Mouse (Mus musculus) c-Kit-positive CD71-positive TER-119-positive erythroid progenitor cells, embryonic 14.5 days (primary cell): ENCODE results near the gene Klhdc4.
A peak's percentile ranks its signal among the peaks of the same experiment; 100 is the strongest.

Experiments used
- DNase-seq: peaks from one replicate; pipeline ENCODE4 v3.0.0-alpha.2; 2013; ENCODE audit warnings: low spot score

Gene Klhdc4

GRCm38 (mm10) chr8:121829048-121829776 is at the start of gene Klhdc4:
TSS of gene Klhdc4 (minus strand) at chr8:121829569.
- peak; percentile 87 for DNase-seq

- no peak for DNase-seq
Measured at GRCm38 (mm10) chr8:121877828-121878480, 48.6 kb upstream of the Klhdc4 start.

DNA sequence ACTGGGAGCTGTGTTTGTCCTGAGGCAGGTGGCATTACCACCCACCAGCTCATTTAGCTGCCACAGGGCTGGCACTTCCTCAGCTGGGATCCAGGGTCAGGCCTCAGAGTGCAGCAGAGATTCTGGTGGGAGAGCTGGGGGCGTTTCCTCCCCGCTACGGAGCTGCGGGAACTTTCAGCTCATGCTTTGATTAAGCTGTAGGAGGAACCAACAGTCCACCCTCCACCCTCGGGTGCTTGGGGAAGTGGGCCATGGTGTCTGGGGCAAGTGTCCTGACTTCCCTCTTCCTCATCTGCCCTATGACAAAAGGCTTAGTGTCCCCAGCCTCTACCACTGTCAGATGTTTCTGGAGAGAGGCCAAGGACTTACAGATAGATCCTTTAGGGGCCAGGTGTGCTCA is 47.8 kb upstream of the Klhdc4 start:
- no peak for DNase-seq

DNA sequence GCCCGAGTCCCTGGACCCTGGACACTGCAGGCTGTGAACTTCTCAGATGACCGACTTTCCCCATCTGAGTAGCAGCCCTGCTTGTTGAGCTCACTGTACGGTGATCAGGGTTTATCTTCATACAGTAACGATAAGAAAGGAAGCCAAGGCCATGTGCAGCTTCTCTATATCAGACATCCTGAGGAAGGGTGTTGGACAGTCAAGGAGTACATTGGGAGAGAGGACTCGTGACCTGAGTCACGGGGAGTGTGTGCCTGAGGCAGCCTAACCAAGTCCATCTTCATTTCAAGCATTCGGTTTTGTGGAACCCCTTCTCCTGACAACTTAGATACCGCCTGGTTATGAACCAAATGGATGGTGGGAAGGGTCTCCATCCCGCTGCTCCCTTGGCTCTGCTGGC is 46.1 kb upstream of the Klhdc4 start:
- no peak for DNase-seq

GRCm38 (mm10) chr8:121875045-121875444 is 45.7 kb upstream of the Klhdc4 start:
- DNase-seq: no peak

- no peak for DNase-seq
Measured at GRCm38 (mm10) chr8:121874031-121874430, 44.7 kb upstream of the Klhdc4 start.

DNA sequence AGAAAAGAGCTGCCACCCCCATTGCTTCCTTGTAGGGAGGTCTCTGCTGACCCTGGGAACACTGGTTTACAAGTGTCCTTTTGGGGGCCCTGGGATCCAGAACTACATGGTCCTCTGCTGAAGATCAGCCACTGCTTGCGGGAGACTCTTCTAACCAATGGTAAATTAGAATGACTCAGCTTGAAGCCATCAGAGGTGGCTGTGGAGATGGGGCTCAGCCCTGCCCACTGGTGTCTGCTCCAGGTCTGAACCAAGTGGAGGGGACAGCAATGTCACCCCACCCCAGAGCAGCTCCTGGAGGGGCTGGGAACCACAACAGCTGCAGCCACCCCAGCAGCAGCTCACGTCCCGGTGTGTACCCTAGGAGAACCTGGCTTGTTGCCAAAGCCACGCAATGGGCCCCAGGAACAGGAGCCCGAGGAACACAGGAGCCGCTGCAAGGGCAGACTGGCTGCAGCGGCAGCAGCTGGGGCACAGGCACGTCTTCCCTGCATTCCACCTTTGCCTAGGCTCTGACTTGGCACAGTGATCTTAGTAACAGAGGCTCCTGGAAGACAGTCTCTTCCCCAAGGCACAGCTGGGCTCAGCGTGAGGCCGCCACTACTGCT is 42.6 kb upstream of the Klhdc4 start:
- DNase-seq: no peak

- DNase-seq: no peak
Measured at GRCm38 (mm10) chr8:121870190-121870589, 40.8 kb upstream of the Klhdc4 start.

GRCm38 (mm10) chr8:121868896-121869295 is 39.5 kb upstream of the Klhdc4 start:
- DNase-seq: no peak

- DNase-seq: no peak
Measured at GRCm38 (mm10) chr8:121868196-121868595, 38.8 kb upstream of the Klhdc4 start.

DNA sequence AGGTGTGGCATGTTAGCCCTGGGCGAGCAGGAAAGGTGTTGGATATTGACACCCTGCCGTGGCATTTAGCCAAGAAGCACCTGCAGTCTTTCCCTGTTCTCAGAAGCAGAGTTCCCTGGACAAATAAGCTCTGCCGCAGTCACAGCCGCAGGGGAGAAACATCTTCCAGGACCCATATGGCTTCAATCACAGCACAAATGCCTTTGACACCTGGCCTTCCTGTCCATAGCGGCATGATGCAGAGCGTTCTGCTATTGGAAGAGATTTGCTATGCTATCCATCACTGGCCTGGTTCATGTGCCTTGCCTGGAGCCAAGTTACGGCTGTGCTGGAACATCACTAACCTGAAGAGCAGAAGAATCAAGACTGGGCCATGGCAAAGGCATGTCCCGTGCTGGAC is 36.0 kb upstream of the Klhdc4 start:
- no peak for DNase-seq

GRCm38 (mm10) chr8:121861806-121862548 is 32.6 kb upstream of the Klhdc4 start:
- DNase-seq: peak; percentile 63

DNA sequence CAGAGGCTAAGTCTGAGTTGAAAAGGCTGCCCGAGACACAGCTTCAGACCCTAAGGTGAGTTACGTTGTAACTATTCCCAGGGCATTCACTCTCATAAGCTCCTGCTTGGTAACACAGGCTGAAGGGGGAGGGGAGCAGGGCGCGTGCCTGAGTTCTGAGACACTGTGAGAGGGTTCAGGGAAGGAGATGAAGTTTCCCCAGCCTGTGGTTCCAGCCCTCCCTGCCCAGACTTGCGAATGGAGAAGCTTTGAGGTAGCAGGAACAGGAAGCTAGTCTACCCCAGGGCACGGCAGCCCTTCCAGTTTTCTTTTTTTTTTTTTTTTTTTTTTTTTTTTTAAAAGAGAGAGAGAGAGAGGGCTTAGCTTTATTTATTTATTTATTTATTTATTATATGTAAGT is 31.9 kb upstream of the Klhdc4 start:
- no peak for DNase-seq

GRCm38 (mm10) chr8:121857747-121858146 is 28.4 kb upstream of the Klhdc4 start:
- no peak for DNase-seq

- DNase-seq: no peak
Measured at GRCm38 (mm10) chr8:121857331-121857730, 28.0 kb upstream of the Klhdc4 start.

GRCm38 (mm10) chr8:121856071-121856746 is 26.8 kb upstream of the Klhdc4 start:
- no peak for DNase-seq

DNA sequence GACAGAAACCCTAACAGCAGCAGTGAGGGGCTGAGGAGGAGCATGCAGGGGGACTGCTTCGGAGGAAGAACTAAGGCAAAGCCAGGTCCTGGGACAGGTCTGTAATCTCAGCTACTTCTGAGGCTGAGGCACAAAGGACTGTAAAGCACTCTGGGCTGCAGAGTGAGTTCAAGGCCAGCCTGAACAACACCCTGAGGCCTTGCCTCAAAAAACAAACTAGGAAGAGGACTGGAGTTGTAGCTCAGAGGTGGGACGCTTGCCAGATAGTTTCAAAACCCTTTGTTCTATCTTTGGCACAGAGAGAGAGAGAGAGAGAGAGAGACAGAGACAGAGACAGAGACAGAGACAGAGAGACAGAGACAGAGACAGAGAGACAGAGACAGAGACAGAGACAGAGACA is 24.2 kb upstream of the Klhdc4 start:
- DNase-seq: no peak

DNA sequence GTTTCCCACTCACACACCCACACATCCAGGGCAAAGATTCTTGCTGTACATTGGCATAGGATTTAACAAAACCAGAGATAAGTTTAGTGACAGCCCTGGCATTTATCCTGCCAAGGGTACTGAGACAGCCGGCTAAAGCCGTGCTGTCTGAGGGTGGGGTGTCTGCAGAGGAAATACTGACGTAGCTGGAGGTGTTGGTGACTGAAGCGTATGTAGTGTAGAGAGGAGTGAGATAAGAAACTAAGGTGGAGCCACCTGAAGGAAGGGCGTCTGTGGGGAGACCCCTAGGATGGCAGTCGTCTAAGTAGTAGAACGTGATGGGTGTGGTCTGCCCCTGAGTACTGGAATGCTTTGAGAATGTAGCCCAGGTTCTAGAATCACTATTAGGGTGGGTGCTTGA is 23.1 kb upstream of the Klhdc4 start:
- DNase-seq: no peak

DNA sequence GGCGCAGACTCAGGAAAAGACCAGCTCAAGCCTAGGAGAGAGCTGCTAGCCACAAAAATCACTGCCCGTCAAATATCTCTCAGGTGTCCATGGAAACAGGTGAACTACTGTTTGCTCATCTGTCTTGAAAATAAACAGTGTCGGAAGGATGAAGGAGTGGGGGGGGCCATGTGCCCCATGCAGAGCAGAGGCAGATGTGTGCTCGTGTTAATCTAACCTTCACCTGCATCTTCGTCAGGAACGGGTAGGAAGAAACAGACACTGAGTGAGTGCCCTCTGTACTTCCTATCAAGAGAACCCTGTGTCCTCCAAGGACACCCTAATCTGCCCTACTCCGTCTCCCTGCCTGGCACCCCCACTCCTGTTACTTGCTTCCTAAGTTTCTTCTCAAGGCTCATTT is 22.3 kb upstream of the Klhdc4 start:
- DNase-seq: no peak

GRCm38 (mm10) chr8:121850821-121851470 is 21.6 kb upstream of the Klhdc4 start:
- peak; percentile 99 for DNase-seq

GRCm38 (mm10) chr8:121850436-121850820 is 21.1 kb upstream of the Klhdc4 start:
- DNase-seq: no peak

GRCm38 (mm10) chr8:121850018-121850417 is 20.6 kb upstream of the Klhdc4 start:
- DNase-seq: peak; percentile 82
